Mouse (Mus musculus) megakaryocyte, embryonic 14.5 days (primary cell): ENCODE results near the gene Samt1. TPM values are rescaled to one million over a fixed set of nuclear protein-coding genes. Genes with fewer than 3 reads are reported as not detected.
"Not testable (repeated sequence)": the region's sequence is repeated elsewhere in the genome, so short reads cannot be mapped to it uniquely, and the experiment has no call there.

ENCODE experiments used
- H3K27me3 ChIP-seq: replicated peaks from 2 replicates; pipeline ENCODE3; 2012; ENCODE audit warnings: inconsistent platforms
- H3K36me3 ChIP-seq: replicated peaks from 2 replicates; pipeline ENCODE3; 2012; ENCODE audit warnings: low read length, inconsistent platforms, mixed read lengths
- H3K4me1 ChIP-seq: 2 replicates; pipeline ENCODE4 v1.6.1; 2012; ENCODE audit warnings: inconsistent platforms
- H3K4me3 ChIP-seq: replicated peaks from 2 replicates; pipeline ENCODE3; 2012; ENCODE audit warnings: moderate library complexity, mild to moderate bottlenecking, inconsistent platforms
- H3K9me3 ChIP-seq: 2 replicates; pipeline ENCODE4 v1.6.1; 2012; ENCODE audit warnings: inconsistent platforms
- FLI1 ChIP-seq: IDR thresholded peaks from 2 replicates; pipeline ENCODE4 v1.6.1; 2012; ENCODE audit warnings: low read length, inconsistent platforms, mixed read lengths
- GATA1 ChIP-seq: IDR thresholded peaks from 3 replicates; pipeline ENCODE4 v1.6.1; 2012; ENCODE audit warnings: mixed read lengths, low read length, inconsistent platforms, borderline replicate concordance
- polyA plus RNA-seq: library from polyadenylated mRNA; stranded (reverse); fragments of >175 nt; gene quantifications from 2 replicates; pipeline ENCODE4 v1.2.3, GENCODE M21; 2012; ENCODE audit warnings: low replicate concordance; ENCODE audit not compliant: insufficient read depth

Samt1 gene
- polyA plus RNA-seq = not detected in 2 replicates

DNA sequence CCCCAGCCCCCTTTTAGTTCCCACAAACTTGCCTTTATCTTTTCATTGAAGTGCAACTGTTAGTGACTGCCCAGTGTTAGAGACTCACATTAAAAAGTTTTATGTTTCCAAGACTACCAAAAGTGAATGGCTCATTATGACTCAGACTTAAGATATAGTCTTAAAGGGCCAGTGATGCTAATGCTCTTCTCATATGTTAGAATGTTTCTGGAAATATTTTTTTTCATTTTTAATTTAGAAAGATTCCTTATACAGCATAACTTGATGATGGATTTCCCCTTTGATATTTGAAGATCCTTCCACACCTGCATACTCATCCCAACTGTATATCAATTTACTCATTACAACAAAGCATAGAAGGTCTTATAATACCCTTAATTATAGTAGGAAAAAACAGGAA lies at the start of gene Samt1:
Gene Samt1, minus strand, starts transcription at position 101 of the 400 bp plus-strand sequence.
- H3K9me3 ChIP-seq, H3K4me1 ChIP-seq, H3K36me3 ChIP-seq, H3K4me3 ChIP-seq, H3K27me3 ChIP-seq: not testable (repeated sequence)

DNA sequence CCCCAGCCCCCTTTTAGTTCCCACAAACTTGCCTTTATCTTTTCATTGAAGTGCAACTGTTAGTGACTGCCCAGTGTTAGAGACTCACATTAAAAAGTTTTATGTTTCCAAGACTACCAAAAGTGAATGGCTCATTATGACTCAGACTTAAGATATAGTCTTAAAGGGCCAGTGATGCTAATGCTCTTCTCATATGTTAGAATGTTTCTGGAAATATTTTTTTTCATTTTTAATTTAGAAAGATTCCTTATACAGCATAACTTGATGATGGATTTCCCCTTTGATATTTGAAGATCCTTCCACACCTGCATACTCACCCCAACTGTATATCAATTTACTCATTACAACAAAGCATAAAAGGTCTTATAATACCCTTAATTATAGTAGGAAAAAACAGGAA lies 42.5 kb upstream of the Samt1 start, which contains the start of gene Gm10057:
Gene Gm10057, minus strand, starts transcription at position 101 of the 400 bp plus-strand sequence.
- not testable (repeated sequence) for H3K27me3 ChIP-seq, H3K36me3 ChIP-seq, H3K9me3 ChIP-seq, H3K4me3 ChIP-seq, H3K4me1 ChIP-seq

DNA sequence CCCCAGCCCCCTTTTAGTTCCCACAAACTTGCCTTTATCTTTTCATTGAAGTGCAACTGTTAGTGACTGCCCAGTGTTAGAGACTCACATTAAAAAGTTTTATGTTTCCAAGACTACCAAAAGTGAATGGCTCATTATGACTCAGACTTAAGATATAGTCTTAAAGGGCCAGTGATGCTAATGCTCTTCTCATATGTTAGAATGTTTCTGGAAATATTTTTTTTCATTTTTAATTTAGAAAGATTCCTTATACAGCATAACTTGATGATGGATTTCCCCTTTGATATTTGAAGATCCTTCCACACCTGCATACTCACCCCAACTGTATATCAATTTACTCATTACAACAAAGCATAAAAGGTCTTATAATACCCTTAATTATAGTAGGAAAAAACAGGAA lies 21.3 kb upstream of the Samt1 start, which contains the start of gene 4921511M17Rik:
Gene 4921511M17Rik, minus strand, starts transcription at position 101 of the 400 bp plus-strand sequence.
- H3K4me1 ChIP-seq, H3K9me3 ChIP-seq, H3K4me3 ChIP-seq, H3K27me3 ChIP-seq, H3K36me3 ChIP-seq: not testable (repeated sequence)

DNA sequence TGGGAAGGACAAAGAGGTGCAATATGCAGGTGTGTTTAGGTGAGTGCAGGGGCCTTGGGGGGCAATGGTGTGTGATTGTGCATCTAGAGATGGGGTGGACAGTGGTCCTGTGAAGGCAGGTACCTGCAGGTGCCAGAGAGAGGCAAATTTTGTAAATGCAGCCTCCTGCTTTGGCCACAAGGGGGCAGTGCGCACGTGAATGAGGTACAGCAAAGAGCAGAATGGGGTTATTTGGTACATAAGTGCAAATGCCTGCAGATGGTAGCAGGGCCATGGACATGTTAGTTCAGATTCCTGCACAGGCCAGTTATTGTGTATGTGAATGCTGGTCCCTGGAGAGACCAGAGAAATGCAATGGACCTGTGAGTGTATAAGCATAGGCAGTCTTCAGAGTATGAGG lies 35.5 kb downstream of the Samt1 start:
- peaks cover 25% of the 10 kb centered on the region for H3K27me3 ChIP-seq
- not testable (repeated sequence) for H3K4me3 ChIP-seq, H3K36me3 ChIP-seq, H3K4me1 ChIP-seq, H3K9me3 ChIP-seq

DNA sequence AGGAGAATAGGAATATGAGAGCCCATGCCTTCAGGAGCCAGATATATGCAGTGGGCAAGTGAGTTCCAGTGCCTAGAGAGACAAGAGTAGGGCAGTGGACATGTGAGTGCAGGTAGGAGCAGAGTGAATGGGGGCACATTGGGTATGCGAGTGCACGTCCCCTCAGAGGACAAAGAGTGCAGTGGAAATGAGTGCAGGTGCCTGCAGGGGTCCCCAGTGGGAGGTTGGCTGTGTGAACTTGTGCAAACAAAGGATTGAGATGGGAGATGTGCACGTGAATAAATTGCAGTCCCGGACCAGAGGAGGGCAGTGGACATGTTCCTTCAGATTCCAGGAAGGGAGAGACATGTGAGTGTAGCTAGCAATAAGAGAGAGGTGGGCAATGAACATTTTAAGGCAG lies 36.0 kb downstream of the Samt1 start:
- H3K4me3 ChIP-seq, H3K4me1 ChIP-seq, H3K9me3 ChIP-seq, H3K36me3 ChIP-seq: not testable (repeated sequence)
- H3K27me3 ChIP-seq = peaks cover 24% of the 10 kb centered on the region

DNA sequence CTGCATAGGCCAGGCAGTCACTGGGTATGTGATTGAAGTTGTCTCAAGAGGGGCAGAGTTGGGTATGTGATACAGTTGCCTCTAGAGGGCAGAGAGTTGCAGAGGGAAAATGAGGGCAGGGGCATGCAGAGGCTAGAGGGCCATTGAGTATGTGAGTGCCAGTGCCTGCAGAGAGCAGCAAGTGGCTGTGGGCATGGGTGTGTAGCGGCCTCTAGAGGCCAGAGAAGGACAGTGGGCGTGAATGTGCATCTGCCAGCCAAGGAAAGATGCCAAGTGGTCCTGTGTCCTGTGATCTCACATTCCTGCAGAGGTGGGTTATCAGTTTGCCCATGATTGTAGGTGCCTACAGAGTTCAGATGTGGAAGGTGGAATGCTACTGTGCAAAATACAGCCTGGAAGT lies 38.0 kb downstream of the Samt1 start:
- H3K4me3 ChIP-seq = no peak overlapping the region
- peaks cover 23% of the 10 kb centered on the region for H3K27me3 ChIP-seq
- H3K4me1 ChIP-seq = no peaks in the 10 kb centered on the region
- TF ChIP-seq FLI1 (no peak), GATA1 (no peak)
- no peaks in the 10 kb centered on the region for H3K9me3 ChIP-seq
- no peaks in the 10 kb centered on the region for H3K36me3 ChIP-seq

DNA sequence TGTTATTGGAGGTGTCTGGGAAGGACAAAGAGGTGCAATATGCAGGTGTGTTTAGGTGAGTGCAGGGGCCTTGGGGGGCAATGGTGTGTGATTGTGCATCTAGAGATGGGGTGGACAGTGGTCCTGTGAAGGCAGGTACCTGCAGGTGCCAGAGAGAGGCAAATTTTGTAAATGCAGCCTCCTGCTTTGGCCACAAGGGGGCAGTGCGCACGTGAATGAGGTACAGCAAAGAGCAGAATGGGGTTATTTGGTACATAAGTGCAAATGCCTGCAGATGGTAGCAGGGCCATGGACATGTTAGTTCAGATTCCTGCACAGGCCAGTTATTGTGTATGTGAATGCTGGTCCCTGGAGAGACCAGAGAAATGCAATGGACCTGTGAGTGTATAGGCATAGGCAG lies 59.6 kb downstream of the Samt1 start:
- not testable (repeated sequence) for H3K4me3 ChIP-seq, H3K4me1 ChIP-seq, H3K9me3 ChIP-seq, H3K36me3 ChIP-seq
- peaks cover 13% of the 10 kb centered on the region for H3K27me3 ChIP-seq

Other genes starting within 250 kb of the Samt1 start
- gene Spin2c, start 180.4 kb downstream of the Samt1 start, polyA plus RNA-seq = not detected in 2 replicates
- gene 4921511M17Rik, start 21.2 kb upstream of the Samt1 start, polyA plus RNA-seq = not detected in 2 replicates
- not detected in 2 replicates for gene Gm10057, start 42.4 kb upstream of the Samt1 start, polyA plus RNA-seq
- gene Gm15140, start 108.0 kb upstream of the Samt1 start, polyA plus RNA-seq = not detected in 2 replicates